Mouse (Mus musculus) frontal cortex, adult (tissue): ENCODE data around the gene Ms4a12.
"Not testable (repeated sequence)": the region's sequence is repeated elsewhere in the genome, so short reads cannot be mapped to it uniquely, and the experiment has no call there.

Experiments used
- ATAC-seq: cut with Nextera tagmentation; 2 replicates; pipeline ENCODE4 v1.9.2; 2017; ENCODE audit warnings: mild to moderate bottlenecking, moderate library complexity, mixed read lengths; ENCODE audit not compliant: low TSS enrichment

Ms4a12 gene

DNA sequence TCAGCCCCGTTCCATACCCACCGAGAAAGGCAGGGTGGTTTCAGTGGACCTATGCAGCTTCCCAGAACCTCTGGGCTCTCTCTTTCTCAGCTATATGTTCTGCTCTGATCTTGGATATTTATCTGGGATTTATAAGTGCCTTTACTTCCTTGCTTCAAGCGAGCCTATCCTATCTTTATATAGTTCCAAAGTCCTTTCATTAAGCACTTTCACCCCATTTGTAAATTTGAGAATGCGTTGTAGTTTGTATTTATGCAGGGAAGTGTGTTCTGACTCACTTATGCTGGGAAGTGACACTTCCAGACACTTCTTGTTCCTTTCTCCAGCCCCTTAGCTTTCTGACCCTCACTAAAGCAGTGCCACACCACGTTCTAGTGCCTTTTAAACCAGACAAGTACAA is at the start of gene Ms4a12:
Gene Ms4a12, minus strand, starts transcription at position 101 of the 400 bp plus-strand sequence.
- ATAC-seq: no peak

DNA sequence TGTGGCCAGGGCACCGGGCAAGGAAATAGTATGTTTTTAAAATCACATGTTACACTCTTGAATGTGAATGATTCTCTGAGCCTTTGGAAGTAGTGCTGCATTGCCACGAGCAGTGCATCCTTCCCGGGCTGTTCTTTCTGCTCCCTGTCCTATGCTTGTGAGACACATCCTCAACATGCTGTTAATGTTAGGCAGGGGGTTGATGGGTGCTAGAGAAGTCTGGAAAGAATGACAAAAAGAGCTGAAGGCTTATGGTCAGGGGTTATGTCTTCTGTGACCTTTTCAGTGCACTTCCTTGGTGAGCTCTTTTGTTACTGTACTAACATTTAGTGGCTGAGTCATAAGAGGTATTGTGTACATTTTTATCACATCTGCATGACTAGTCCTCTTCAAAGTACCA is 48.0 kb upstream of the Ms4a12 start:
- no peak for ATAC-seq

DNA sequence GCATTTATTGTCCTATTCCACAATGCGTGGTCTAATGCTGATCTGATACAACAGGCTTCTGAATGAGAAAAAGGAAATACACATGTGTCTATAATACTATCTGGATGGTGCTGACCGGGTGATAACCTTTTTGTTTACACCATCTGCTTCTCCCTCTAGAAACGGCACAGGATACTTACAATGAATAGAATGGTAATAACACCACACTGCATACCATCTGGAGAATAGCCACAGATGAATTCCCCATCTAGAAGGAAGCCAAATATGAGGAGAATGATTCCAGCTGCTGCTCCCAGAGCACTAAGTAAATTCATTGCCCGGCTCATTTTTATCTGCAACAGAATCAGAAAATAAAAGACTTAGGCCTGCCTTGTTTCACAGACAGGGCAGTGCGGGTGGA is 44.2 kb upstream of the Ms4a12 start:
- ATAC-seq: no peak

DNA sequence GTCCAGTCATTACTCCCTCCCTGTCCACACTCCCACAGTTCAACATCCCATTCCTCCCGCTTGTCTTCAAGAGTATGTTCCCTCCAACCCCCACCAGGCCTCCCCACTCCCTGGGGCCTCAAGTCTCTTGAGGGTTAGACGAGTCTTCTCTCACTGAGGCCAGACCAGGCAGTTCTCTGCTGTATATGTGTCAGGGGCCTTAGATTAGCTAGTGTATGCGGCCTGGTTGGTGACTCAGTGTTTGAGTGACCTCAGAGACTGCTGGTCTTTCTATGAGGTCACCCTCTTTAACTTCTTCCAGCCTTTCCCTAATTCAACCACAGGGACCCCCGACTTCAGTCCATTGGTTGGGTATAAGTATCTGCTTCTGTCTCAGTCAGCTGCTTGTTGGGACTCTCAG is 34.7 kb upstream of the Ms4a12 start:
- ATAC-seq: no peak

DNA sequence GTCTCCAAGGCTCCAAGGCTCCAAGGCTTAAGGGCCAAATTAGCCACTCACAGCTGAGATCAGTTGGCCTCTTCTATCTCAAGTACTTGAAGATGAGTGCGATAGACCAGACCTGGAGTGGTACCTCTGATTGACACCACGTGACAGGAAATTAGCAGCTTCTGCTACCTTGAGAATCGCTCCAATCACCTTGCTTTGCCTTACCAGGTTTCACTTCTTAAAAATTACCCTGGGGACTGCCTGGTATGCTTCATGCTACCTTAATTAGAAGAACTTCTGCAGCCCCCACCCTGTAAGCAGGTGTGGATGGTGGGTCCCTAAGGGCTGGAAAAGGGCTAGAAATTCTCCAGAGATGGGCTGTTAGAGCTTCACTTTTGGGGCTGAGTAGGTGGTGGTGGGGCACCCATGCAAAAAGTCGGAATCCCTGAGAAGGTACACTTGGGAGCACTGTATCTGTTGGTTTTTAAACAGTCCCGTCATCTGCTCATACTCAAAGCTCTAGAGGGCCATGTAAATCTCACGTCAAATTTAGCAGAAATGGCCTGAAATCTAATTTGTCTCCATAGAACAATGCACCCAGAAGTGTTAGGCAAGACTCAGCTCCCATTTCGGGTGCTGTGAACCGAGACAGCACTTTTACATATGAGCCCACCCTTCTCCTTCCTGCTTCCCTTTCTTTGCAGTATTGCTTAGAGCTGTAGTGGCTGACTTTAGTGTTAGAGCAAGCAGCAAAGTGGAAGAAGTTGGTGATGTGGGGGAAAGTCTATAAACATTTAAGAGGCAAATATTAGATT is 34.0 kb upstream of the Ms4a12 start, which contains the start of gene Ms4a1:
Gene Ms4a1, minus strand, starts transcription at position 190 of the 794 bp plus-strand sequence.
- ATAC-seq: no peak

DNA sequence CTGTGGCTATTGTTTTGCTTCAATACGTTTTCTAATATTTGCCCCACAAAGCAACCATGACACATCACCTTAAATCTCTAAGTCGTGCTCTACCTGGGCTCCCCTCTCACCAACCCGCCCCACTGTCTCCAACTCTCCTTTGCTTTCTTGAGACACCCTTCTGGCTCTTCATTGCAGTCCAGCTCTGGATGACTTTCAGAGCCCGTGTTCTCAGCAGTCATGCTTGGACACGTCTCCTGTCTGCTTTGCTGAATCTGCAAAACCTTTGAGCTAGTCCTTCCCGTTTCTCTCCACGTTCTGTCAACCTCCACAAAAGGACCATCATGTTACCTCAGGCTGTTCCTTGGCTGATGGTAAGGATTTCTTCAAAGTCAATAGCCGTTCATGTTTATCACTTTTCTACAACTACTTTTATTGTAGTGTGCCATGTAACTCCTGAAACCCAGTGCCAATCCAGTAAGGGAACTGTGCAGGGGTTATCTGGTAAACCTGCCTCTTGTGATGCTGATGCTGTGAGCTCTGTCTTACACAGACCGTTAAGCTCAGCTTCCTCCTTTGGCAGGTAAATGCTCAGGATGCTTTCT is 32.4 kb upstream of the Ms4a12 start:
- ATAC-seq: no peak

DNA sequence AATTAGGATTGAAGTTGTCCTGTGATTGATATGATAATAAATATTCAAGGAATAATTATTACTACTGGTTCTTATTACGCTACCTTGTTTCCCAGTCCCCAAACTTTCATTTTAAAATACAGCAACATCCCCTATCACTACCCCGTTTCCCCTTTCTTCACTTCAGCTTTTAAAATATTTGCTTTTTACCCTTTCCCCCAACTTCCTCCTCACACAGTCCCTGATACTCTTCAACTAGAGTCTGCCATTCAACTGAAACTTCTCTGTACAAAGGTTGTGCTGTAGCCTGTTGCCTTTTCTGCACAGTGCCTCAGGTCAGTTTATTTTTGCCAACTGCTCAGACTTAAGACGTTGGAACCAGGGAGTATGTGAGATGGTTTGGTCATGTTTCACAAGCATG is 31.3 kb upstream of the Ms4a12 start:
- ATAC-seq: no peak

DNA sequence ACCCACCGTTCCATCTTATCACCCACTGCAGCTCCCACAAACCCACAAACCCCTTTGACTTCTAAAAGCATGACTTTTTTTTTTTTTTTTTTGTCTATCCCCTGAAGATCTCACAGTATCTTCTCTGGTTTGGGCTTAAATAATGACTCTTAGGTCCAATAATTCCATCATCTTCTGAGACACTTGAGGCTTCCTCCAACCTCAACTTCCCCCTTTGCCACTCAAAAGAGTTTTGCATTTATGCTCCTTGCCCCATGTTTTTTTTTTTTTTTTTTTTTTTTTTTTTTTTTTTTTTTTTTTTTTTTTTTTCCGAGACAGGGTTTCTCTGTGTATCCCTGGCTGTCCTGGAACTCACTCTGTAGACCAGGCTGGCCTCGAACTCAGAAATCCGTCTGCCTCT is 30.7 kb upstream of the Ms4a12 start:
- not testable (repeated sequence) for ATAC-seq

DNA sequence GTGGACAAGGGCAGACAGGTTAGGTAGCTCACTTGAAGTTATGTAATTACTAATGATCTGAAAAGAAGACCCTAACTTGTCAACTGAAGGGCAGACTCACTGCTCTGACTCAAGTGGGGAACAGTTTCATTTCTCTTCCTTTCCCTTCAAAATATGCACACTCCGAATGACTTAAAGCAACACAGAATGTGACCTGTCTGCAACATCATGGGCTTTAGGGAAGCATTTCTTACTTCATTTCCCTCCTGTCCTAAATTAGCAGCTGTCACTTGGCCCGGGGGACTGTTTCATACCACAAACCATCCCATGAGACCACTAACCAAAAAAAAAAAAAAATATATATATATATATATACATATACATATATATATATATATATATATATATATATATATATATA is 29.3 kb upstream of the Ms4a12 start:
- no peak for ATAC-seq

DNA sequence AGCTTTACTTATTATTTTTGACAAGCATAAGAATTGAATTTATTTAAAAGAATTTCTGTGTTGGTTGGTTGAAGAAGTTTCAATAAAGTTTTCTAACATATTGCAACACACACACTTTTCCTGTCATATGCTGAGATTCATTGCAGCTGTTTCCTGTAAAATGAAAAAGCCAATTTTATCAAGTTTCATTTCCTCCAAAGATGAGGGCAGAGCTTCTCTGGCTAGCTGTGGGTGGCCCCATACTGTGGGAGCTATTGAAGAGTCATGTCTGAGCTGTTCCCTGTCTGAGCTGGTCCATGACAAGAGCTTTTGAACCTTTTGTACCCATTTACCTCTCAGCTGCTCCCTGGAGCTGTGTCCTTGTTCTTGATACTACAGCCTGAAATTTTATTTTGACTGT is 12.0 kb upstream of the Ms4a12 start:
- ATAC-seq: no peak

DNA sequence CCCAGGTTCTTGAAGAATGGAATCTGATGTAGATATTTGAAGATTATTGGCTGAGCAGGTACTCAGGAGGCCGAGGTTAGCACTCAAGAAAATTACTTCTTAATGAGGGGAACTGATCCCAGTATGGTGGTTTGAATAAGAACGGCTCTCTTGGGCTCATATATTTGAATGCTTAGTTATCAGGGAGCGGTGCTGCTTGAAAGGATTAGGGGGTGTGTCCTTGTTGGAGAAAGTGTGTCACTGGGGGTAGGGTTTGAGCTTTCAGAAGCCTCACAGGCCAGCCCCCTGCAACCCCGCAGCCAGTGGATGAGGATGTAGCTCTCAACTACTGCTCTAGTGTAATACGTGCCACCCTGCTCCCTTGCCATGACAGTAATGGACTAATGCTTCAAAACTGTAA is 10.3 kb upstream of the Ms4a12 start:
- no peak for ATAC-seq

DNA sequence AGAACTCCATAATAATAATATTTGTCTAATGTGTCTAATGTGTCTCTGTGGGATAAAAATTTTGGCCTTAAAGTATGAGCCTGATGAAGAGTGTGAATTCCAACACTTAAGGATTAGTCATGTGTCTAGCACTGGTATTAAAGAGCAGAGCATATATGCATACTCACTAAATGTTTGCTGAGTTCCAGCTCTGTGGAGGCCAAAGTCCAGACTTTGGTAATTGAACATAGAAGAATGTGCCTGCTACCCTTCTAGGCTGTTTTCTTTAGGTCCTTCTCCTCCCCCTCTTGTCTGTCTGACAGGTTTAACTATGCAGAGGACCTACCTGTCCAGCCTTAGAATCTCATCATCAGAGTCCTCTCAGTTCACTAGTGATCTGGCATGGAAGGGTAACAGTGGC is 3.6 kb upstream of the Ms4a12 start:
- no peak for ATAC-seq

DNA sequence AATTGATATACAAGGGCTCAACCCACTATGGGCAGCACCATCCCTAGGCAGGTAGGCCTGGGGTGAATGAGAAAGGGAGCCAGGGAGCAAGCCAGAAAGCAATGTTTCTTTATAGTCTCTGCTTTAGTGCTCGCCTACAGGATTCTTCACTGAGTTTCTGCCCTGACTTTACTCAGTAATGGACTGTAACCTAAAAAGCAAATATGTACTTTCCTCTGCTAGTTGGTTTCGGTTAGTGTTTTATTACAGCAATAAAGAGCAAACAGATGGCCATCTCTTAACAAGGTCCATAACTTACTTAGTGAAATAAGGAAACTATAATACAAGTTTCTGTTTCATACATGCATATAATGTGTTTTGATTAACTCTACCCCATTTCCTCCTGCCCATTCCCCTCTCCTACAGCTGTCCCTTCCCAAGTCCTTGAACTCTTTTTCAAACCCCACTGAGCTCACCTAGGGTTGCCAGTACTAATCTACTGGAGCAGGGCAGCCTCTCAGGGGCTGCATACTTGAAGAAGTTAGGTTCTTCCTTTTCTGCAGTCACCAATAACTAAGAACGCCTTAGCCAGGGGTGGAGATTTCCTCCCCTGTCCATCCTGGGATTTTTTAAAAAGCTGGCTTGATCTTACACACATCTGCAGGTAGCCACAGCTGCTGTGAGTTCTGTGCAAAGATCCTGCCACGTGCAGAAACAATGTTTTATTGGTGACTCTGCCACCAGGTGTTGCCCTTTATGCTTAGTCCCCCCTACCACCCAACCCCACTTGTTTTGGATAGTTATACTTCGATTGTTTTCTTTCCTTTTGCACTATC is 2.9 kb upstream of the Ms4a12 start:
- ATAC-seq: no peak

DNA sequence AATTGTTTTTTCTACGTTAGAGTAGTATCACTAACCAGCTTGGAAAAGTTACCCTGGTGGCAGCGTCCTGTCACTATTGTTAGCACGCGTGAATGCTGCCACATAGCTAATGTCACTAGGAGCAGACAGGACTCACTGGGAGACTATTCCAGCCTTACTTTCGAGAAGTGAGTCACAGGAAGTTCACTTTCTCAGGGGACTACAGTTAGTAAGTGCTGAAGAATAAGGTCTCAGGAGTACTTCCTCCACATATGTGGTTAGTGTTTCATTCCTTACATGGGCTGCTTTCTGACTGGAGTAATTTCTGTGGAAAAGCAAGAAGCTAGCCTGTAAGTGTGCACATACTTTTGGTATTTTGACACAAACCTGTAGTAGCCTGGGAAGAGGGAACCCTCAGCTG is 2.0 kb upstream of the Ms4a12 start:
- no peak for ATAC-seq

DNA sequence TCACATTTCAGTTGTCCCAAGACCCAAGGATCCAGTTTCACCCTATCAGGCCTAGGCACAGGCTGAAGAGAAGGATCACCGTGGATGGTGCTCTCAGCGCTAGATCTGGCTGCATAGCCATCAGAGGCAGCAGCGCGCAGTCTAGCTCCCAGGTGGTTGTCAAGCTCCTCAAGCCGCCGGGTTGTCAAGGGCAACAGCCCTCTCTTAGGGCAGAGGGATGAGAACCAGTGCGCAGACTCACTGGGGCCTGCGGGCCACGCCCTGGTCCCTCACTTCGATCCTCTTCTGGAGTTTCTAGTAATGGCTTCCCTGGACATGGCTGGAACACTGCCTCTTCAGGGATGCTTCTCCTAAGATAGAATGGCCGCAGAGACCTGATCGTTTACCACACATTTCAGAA is 35.7 kb downstream of the Ms4a12 start, which contains the start of gene Ms4a13:
Gene Ms4a13, minus strand, starts transcription at position 192 of the 400 bp plus-strand sequence.
- ATAC-seq: no peak

DNA sequence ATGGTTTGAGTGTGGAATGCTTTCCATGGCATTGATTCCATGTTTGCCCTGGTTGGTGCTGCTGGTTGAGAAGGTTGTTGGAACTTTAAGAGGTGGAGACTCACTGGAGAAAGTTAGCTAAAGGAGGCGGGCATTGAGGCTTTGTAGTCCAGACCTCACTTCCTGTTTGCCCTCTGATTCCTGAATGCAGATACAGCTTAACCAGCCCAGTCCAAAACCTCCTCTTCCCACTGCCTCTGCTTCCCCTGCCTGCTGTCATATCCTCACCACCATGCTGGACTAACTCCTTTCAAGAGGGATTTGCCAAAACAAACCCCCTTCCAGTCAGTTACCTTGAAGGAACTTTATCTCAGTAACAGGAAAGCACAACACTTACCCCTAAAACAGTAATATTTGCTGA is 39.7 kb downstream of the Ms4a12 start:
- ATAC-seq: no peak

DNA sequence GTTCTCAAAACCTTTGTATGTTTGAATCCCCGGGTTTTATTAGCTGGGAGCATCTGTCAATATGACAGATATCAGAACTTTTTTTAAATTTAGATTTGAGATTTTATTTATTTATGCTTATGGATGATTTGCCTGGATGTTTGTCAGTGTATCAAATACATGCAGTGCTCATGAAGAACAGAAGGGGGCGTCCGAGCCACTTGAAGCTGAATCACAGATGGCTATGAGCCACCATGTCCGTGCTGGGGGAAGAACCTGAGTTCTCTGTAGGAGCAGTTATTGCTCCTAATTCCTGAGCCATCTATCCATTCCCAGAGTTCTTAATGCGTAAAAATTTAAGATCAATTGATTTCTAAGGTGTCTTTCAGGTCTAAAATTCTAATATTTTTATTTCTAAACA is 48.1 kb downstream of the Ms4a12 start:
- no peak for ATAC-seq

DNA sequence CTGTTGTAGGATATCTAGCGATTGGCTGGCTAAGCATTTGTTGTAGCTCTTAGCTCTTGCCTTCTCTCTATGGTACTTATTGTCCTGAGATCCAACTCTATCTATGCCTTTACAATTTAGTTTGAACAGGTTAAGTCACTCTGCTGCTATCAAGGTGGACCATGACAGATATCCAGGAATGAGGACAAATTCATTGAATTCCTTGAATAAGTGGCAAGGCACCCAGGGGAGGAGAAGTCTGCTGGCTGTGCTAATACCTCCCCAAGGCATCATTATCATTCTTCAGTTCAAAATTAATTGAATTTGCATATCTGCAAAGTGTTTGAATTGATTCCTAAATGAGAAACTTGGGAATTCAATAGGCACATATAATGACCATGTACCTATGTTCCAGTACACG is 54.8 kb downstream of the Ms4a12 start:
- no peak for ATAC-seq

DNA sequence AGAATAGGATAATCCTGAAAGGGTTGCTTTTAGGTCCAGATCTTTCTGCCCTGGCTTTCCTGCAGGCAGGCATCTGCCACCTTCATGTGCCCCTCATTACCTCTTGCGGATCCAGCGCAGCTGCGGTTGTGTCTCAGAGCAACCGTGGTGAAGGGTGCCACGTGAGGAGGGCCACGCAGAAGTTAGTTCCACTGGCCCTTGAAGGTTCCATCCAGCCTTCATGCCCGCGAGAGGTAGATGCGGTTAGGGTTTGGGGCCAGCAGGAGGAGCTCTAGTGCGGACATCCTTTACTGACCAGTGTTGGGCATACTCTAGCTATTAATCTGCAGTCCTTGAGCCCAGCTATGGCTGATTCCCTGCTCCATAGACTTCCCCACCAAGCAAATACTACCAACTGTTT is 67.1 kb downstream of the Ms4a12 start, which contains the start of gene 1700025F22Rik:
Gene 1700025F22Rik, minus strand, starts transcription at position 149 of the 400 bp plus-strand sequence.
- no peak for ATAC-seq
